Mouse (Mus musculus) heart, embryonic 14.5 days (tissue): Measurements from ENCODE around the gene Trim7. TPM values are rescaled to one million over a fixed set of nuclear protein-coding genes. Genes with fewer than 3 reads are reported as not detected.
"Not testable (repeated sequence)": the region's sequence is repeated elsewhere in the genome, so short reads cannot be mapped to it uniquely, and the experiment has no call there.

Source experiments
- ATAC-seq: fragments of 200-750 bp; cut with Nextera tagmentation; 2 replicates; pipeline ENCODE4 v1.8.0; 2017; ENCODE audit warnings: low read depth, moderate TSS enrichment; ENCODE audit not compliant: insufficient number of reproducible peaks, insufficient read depth, low FRiP score
- H3K27ac ChIP-seq, 2 experiments: fragments of 200-500 bp in 1 of 2; fragments of 300-500 bp in 1 of 2; sonication (generic) in 1 of 2; replicated peaks in 1 of 2; 2 replicates each; pipeline ENCODE4 v1.5.1; 2012 to 2014; ENCODE audit warnings: low read depth in 2 of 2, low read length in 2 of 2, control low read depth in 1 of 2, mild to moderate bottlenecking in 1 of 2, mixed read lengths in 1 of 2; ENCODE audit not compliant: control insufficient read depth in 1 of 2, insufficient read depth in 1 of 2
- H3K27me3 ChIP-seq: fragments of 300-500 bp; sonication (generic); 2 replicates; pipeline ENCODE4 v1.6.1; 2014; ENCODE audit warnings: mild to moderate bottlenecking, low read length, control low read depth; ENCODE audit not compliant: control insufficient read depth, insufficient read depth
- H3K36me3 ChIP-seq: fragments of 300-500 bp; sonication (generic); 2 replicates; pipeline ENCODE4 v1.6.1; 2014; ENCODE audit warnings: mild to moderate bottlenecking, control low read depth, low read length, mixed read lengths; ENCODE audit not compliant: control insufficient read depth, insufficient read depth
- H3K4me1 ChIP-seq, 2 experiments: fragments of 200-500 bp in 1 of 2; fragments of 300-500 bp in 1 of 2; sonication (generic) in 1 of 2; 2 replicates each; pipeline ENCODE4 v1.6.1; 2012 to 2014; ENCODE audit warnings: low read length in 2 of 2, control low read depth in 1 of 2, mixed read lengths in 1 of 2; ENCODE audit not compliant: control insufficient read depth in 2 of 2, insufficient read depth in 2 of 2
- H3K4me2 ChIP-seq: fragments of 300-500 bp; sonication (generic); 2 replicates; pipeline ENCODE4 v1.6.1; 2014; ENCODE audit warnings: mild to moderate bottlenecking, low read length
- H3K4me3 ChIP-seq, 2 experiments: fragments of 200-500 bp in 1 of 2; fragments of 300-500 bp in 1 of 2; sonication (generic) in 1 of 2; 2 replicates each; pipeline ENCODE4 v1.5.1; 2012 to 2014; ENCODE audit warnings: low read length in 2 of 2, mild to moderate bottlenecking in 2 of 2, control low read depth in 1 of 2, low read depth in 1 of 2, moderate library complexity in 1 of 2; ENCODE audit not compliant: control insufficient read depth in 1 of 2, insufficient read depth in 1 of 2
- H3K9ac ChIP-seq: fragments of 300-500 bp; sonication (generic); 2 replicates; pipeline ENCODE4 v1.6.1; 2014; ENCODE audit warnings: mild to moderate bottlenecking, low read length
- H3K9me3 ChIP-seq: fragments of 300-500 bp; sonication (generic); 2 replicates; pipeline ENCODE4 v1.6.1; 2016; ENCODE audit warnings: low read length, control low read depth; ENCODE audit not compliant: control insufficient read depth
- WGBS: fragments of 180-500 bp; shearing (Covaris S2); extraction: QIAGEN DNeasy Blood & Tissue Kit; methylation state at CpG from one replicate; pipeline ENCODE4 v1.1.7; 2014; 5-methylcytosine and 5-hydroxymethylcytosine counted together
- polyA plus RNA-seq: library from polyadenylated mRNA; unstranded; fragments of >200 nt; fragmentation: Nextera tagmentation; extraction: Ambion mirVana; gene quantifications from 2 replicates; pipeline ENCODE4 v1.2.1, GENCODE M21; 2014

Gene Trim7
- polyA plus RNA-seq, 1 experiment from 2014 or later, result 1.5 TPM

DNA sequence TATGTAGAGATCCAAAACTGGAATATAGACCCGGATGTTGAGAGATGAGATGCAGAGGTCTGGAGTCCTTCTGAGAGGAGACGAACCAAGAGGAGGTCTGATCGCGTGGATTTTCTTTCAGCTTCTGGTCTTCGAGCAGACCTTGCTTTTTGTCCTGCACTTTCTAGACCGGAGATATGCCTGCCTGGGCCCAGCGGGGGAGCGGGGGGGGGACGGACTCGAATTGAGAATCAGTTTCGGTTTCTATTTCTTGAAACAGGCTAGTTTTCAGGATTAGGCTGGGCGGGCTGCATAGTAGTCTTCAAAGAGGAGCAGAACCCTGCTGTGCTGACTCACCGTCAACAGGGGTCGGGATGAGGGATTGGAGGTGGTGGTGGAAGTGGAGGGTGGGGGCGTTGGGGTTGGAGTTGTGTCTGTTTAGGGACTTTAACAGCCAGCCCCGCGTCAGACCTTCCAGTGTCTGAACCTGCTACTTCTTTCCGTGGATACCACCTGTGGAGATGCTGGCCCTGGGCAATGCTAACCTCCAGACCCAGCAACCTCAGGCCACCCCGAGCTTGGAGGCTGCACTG is 45.3 kb downstream of the Trim7 start, which contains the start of gene Irgm1:
Gene Irgm1 (minus strand): TSS at position 483 of the 572 bp plus-strand sequence.
- H3K36me3 ChIP-seq, result peaks cover 3% of the 10 kb centered on the region
- H3K27ac ChIP-seq, result peak within 1 kb of the TSS; percentile 43 to 71
- peak within 1 kb of the TSS; percentile 52 to 62 for H3K4me3 ChIP-seq
- peak; percentile 53; the same call in 1 of the 2 replicates for ATAC-seq
- WGBS, result under 1% methylated on average over 19 of the region's 19 CpGs
- peaks cover 9 to 35% of the 10 kb centered on the region in 2 experiments for H3K4me1 ChIP-seq
- no peaks in the 10 kb centered on the region for H3K27me3 ChIP-seq
- peak within 1 kb of the TSS; percentile 73 for H3K9ac ChIP-seq
- H3K9me3 ChIP-seq, result no peaks in the 10 kb centered on the region
- peak within 1 kb of the TSS; percentile 83 for H3K4me2 ChIP-seq

GRCm38 (mm10) chr11:48871817-48872541 is 46.0 kb downstream of the Trim7 start:
- H3K9ac ChIP-seq, result peak overlapping the region; percentile 73
- H3K4me2 ChIP-seq, result peak overlapping the region; percentile 83
- H3K27ac ChIP-seq, result peak overlapping the region; percentile 43 to 71
- WGBS, result 7% methylated on average over 17 of the region's 17 CpGs
- no peaks in the 10 kb centered on the region for H3K27me3 ChIP-seq
- H3K36me3 ChIP-seq, result no peaks in the 10 kb centered on the region
- peaks cover 9 to 35% of the 10 kb centered on the region in 2 experiments for H3K4me1 ChIP-seq
- H3K4me3 ChIP-seq, result peak overlapping the region; percentile 52 to 62
- ATAC-seq, result no peak
- H3K9me3 ChIP-seq, result no peaks in the 10 kb centered on the region

DNA sequence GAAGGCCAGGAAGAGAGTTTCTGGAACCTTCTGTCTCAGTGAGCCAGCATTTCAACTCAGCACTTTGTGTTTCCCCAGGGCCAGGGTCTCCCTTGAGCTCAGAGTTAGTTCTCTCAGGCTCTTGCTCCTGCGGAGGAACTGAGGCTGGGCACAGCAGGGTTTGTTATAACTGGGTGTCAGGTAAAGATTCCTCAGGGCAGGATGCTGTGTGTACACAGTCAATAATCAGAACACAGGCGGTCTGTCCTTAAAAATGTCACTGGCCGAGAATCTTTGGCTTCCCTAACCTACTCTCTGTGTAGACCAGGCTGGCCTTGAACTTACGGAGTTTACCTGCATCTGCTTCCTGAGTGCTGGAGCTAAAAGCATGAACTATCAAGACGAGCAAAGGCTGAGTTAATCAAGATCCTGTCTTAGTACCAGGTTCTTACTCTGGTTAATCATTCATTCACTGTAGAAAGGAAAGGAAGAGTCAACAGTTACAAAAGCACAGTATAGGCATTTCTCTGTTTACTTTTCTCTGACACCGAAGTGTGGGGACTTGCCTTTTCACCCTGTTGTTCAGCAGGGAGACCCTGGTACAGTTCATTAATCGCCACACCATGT is 46.9 kb downstream of the Trim7 start:
- 80% methylated on average over 7 of the region's 7 CpGs for WGBS
- no peak overlapping the region for H3K4me3 ChIP-seq
- H3K36me3 ChIP-seq, result no peaks in the 10 kb centered on the region
- H3K9me3 ChIP-seq, result no peaks in the 10 kb centered on the region
- H3K9ac ChIP-seq, result peak overlapping the region; percentile 73
- H3K27me3 ChIP-seq, result no peaks in the 10 kb centered on the region
- H3K4me1 ChIP-seq, result peaks cover 9 to 35% of the 10 kb centered on the region in 2 experiments
- ATAC-seq, result no peak
- peak overlapping the region; percentile 43 to 71; a peak in 3 of 4 replicates for H3K27ac ChIP-seq
- peak overlapping the region; percentile 83 for H3K4me2 ChIP-seq

GRCm38 (mm10) chr11:48873591-48874290 is 47.8 kb downstream of the Trim7 start:
- Histone ChIP-seq H3K9ac (no peak overlapping the region), H3K36me3 (no peaks in the 10 kb centered on the region), H3K9me3 (no peaks in the 10 kb centered on the region), H3K4me3 (no peak overlapping the region), H3K27me3 (no peaks in the 10 kb centered on the region), H3K4me1 (peaks cover 9 to 35% of the 10 kb centered on the region in 2 experiments), H3K27ac (no peak overlapping the region), H3K4me2 (no peak overlapping the region)
- WGBS, result 41% methylated on average over 10 of the region's 10 CpGs
- ATAC-seq, result no peak

- ATAC-seq, result no peak
- H3K27me3 ChIP-seq, result no peaks in the 10 kb centered on the region
- no peaks in the 10 kb centered on the region for H3K36me3 ChIP-seq
These were observed 48.5 kb downstream of the Trim7 start for GRCm38 (mm10) chr11:48874465-48874864.

DNA sequence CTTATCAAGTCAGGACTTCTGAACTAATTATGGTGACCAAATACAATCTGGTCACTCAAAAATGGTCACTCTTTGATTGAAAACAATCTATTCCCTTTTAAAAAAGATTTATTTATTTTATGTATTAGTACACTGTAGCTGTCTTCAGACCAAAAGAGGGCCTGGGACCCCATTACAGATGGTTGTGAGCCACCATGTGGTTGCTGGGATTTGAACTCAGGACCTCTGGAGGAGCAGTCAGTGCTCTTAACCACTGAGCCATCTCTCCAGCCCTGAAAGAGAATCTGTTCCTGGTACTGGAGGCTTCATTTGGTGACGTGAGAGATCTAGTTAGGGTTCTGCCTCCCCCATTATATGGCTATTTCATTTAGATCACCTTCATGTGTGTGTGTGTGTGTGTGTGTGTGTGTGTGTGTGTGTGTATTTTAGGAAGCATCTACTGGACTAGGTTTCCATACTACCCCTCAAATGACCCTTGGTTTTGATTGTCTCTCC is 49.5 kb downstream of the Trim7 start:
- H3K9ac ChIP-seq, H3K4me2 ChIP-seq, H3K27ac ChIP-seq, H3K4me3 ChIP-seq, H3K36me3 ChIP-seq, H3K9me3 ChIP-seq, ATAC-seq, H3K27me3 ChIP-seq: not testable (repeated sequence)
- 65% methylated on average over 1 of the region's 1 CpGs for WGBS
- H3K4me1 ChIP-seq, result peaks cover 2 to 18% of the 10 kb centered on the region in 2 experiments; a peak in 3 of 4 replicates

More at GRCm38 (mm10) chr11:48874465-48874864, 48.5 kb downstream of the Trim7 start:
- H3K4me1 ChIP-seq, result peaks cover 6 to 27% of the 10 kb centered on the region in 2 experiments
- H3K9ac ChIP-seq, result no peak overlapping the region
- no peaks in the 10 kb centered on the region for H3K9me3 ChIP-seq
- H3K4me3 ChIP-seq, result no peak overlapping the region
- no peak overlapping the region for H3K4me2 ChIP-seq
- no peak overlapping the region for H3K27ac ChIP-seq
- WGBS, result 1% methylated on average over 4 of the region's 4 CpGs

DNA sequence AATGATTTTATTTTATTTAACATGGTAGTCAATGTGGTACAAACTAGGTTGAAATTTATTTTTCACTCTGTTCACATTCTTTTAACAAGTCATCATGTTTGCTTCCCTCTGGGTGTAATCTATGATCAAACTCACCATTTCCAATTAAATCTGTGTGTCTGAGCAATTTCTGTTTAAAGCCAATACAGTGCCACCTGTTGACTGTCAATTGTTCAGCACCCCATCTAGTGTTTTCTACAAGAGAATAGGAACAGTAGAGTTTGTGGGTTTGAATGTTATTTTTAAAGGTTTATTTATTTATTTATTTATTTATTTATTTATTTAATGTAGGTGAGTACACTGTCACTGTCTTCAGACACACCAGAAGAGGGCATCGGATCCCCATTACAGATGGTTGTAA is 50.7 kb downstream of the Trim7 start:
- Histone ChIP-seq H3K4me1 (peaks cover 2 to 13% of the 10 kb centered on the region in 2 experiments; a peak in 1 of 4 replicates), H3K4me2 (no peak overlapping the region), H3K9ac (no peak overlapping the region), H3K4me3 (no peak overlapping the region), H3K27me3 (no peaks in the 10 kb centered on the region), H3K27ac (no peak overlapping the region), H3K36me3 (no peaks in the 10 kb centered on the region), H3K9me3 (no peaks in the 10 kb centered on the region; the same call in 1 of the 2 replicates)
- 88% methylated on average over 1 of the region's 1 CpGs for WGBS
- no peak for ATAC-seq
